Mouse (Mus musculus) hindbrain, embryonic 16.5 days (tissue): ENCODE data around the gene Abcc10. TPM values are rescaled to one million over a fixed set of nuclear protein-coding genes. Genes with fewer than 3 reads are reported as not detected.

Experiments used
- ATAC-seq: fragments of 200-750 bp; cut with Nextera tagmentation; 2 replicates; pipeline ENCODE4 v1.8.0; 2017; ENCODE audit warnings: moderate TSS enrichment, moderate library complexity
- H3K27ac ChIP-seq: fragments of 300-500 bp; sonication (generic); 2 replicates; pipeline ENCODE4 v1.5.1; 2014; ENCODE audit warnings: low read depth, mild to moderate bottlenecking, control low read depth, low read length, moderate library complexity
- H3K27me3 ChIP-seq: fragments of 300-500 bp; sonication (generic); replicated peaks from 2 replicates; pipeline ENCODE4 v1.6.1; 2014; ENCODE audit warnings: low read length; ENCODE audit not compliant: control insufficient read depth, insufficient read depth
- H3K36me3 ChIP-seq: fragments of 300-500 bp; sonication (generic); 2 replicates; pipeline ENCODE4 v1.6.1; 2014; ENCODE audit warnings: mild to moderate bottlenecking, low read length, moderate library complexity, mixed read lengths; ENCODE audit not compliant: control insufficient read depth, insufficient read depth
- H3K4me1 ChIP-seq: fragments of 300-500 bp; sonication (generic); 2 replicates; pipeline ENCODE4 v1.6.1; 2014; ENCODE audit warnings: low read depth, low read length; ENCODE audit not compliant: control insufficient read depth, insufficient read depth
- H3K4me2 ChIP-seq: fragments of 300-500 bp; sonication (generic); 2 replicates; pipeline ENCODE4 v1.6.1; 2014; ENCODE audit warnings: mild to moderate bottlenecking, low read length, control low read depth, moderate library complexity
- H3K4me3 ChIP-seq: fragments of 300-500 bp; sonication (generic); 2 replicates; pipeline ENCODE4 v1.5.1; 2014; ENCODE audit warnings: mild to moderate bottlenecking, low read length, control low read depth, moderate library complexity
- H3K9ac ChIP-seq: fragments of 300-500 bp; sonication (generic); 2 replicates; pipeline ENCODE4 v1.6.1; 2014; ENCODE audit warnings: low read depth, mild to moderate bottlenecking, control low read depth, low read length, moderate library complexity
- H3K9me3 ChIP-seq: fragments of 300-500 bp; sonication (generic); 2 replicates; pipeline ENCODE4 v1.6.1; 2014; ENCODE audit warnings: mild to moderate bottlenecking, low read length, moderate library complexity; ENCODE audit not compliant: control insufficient read depth
- WGBS: fragments of 180-500 bp; shearing (Covaris S2); extraction: QIAGEN DNeasy Blood & Tissue Kit; methylation state at CpG from one replicate; pipeline ENCODE4 v1.1.7; 2014; 5-methylcytosine and 5-hydroxymethylcytosine counted together
- polyA plus RNA-seq: library from polyadenylated mRNA; unstranded; fragments of >200 nt; fragmentation: Nextera tagmentation; extraction: Ambion mirVana; gene quantifications from 2 replicates; pipeline ENCODE4 v1.2.1, GENCODE M21; 2015

Abcc10 gene
- polyA plus RNA-seq, 1 experiment from 2014 or later: 9.3 TPM

DNA sequence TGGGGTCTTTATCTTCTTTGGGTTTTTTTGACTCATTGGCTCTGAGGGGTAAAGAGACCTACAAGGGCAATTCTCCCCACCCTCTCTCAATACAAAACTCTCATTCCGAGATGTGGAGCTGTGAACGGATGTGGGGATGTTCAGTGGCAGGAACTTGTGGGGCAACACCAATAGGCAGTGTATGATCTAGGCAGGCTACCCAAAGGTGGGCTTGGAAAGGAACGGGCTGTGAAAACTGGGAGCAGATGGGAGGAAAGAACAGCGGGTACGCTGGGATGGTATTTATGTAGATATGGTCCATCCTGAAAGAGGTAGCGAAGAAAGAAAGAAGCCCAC, 31.2 kb downstream of the Abcc10 start:
- H3K9me3 ChIP-seq: no peaks in the 10 kb centered on the region
- peaks cover 7% of the 10 kb centered on the region for H3K4me1 ChIP-seq
- H3K4me3 ChIP-seq: peak overlapping the region; percentile 87
- peaks cover 16% of the 10 kb centered on the region for H3K27me3 ChIP-seq
- peak overlapping the region; percentile 88 for H3K27ac ChIP-seq
- no peak for ATAC-seq
- H3K9ac ChIP-seq: peak overlapping the region; percentile 93
- H3K36me3 ChIP-seq: peaks cover 2% of the 10 kb centered on the region; the same call in 1 of the 2 replicates
- peak overlapping the region; percentile 92 for H3K4me2 ChIP-seq
- WGBS: 7% methylated on average over 6 of the region's 6 CpGs

GRCm38 (mm10) chr17:46296601-46297000, 31.6 kb downstream of the Abcc10 start:
- peak overlapping the region; percentile 93 for H3K9ac ChIP-seq
- H3K4me2 ChIP-seq: peak overlapping the region; percentile 92
- no peaks in the 10 kb centered on the region for H3K9me3 ChIP-seq
- H3K27me3 ChIP-seq: peaks cover 16% of the 10 kb centered on the region
- no peak overlapping the region for H3K27ac ChIP-seq
- 47% methylated on average over 6 of the region's 6 CpGs for WGBS
- peaks cover 1% of the 10 kb centered on the region; the same call in 1 of the 2 replicates for H3K36me3 ChIP-seq
- H3K4me1 ChIP-seq: peaks cover 7% of the 10 kb centered on the region
- no peak for ATAC-seq
- peak overlapping the region; percentile 87 for H3K4me3 ChIP-seq

DNA sequence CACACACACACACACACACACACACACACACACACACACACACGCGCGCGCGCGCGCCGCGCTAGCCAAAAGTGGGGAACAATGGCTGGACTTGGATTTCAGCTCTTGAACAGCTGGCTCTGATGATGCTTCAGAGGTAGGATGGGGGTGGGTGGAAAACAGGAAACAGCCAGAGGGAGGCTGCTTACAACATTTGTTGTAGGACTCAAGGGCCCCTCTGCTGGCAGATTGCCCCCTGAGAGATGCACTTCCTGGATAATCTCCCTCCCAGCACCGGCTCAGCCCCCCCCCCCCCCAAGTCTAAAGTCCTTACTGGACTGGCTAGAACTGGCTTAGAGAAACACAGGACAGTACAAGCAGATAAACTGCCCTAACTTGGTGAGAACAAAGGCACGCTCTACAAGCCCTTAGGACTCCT, 40.5 kb downstream of the Abcc10 start:
- Histone ChIP-seq H3K4me3 (no peak overlapping the region), H3K36me3 (no peaks in the 10 kb centered on the region), H3K4me2 (no peak overlapping the region), H3K4me1 (peaks cover 3% of the 10 kb centered on the region), H3K9me3 (no peaks in the 10 kb centered on the region), H3K27me3 (no peaks in the 10 kb centered on the region; the same call in 1 of the 2 replicates), H3K9ac (peak overlapping the region; percentile 9; the same call in 1 of the 2 replicates), H3K27ac (no peak overlapping the region)
- 59% methylated on average over 11 of the region's 11 CpGs for WGBS
- no peak; the same call in 1 of the 2 replicates for ATAC-seq

DNA sequence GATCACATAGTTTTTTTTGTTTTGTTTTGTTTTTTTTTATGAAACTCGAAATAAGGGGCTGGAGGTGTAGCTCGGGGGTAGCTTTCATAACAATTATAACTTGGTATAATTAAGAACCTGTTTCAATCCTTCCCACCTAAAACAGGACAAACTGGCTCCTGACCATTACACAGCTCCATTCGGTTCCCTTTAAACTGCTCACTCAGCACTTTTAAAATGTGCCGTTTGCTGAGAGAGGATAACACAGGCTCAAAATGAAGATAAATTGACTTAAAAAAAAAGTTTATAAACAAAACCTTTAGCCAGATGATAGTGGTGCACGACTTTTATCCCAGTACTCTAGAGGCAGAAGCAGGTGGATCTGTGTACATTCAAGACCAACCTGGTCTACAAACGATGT, 42.7 kb downstream of the Abcc10 start:
- Histone ChIP-seq H3K27ac (no peak overlapping the region), H3K9me3 (no peaks in the 10 kb centered on the region), H3K9ac (no peak overlapping the region), H3K36me3 (no peaks in the 10 kb centered on the region), H3K4me1 (peaks cover 15% of the 10 kb centered on the region), H3K4me3 (no peak overlapping the region), H3K4me2 (no peak overlapping the region), H3K27me3 (no peaks in the 10 kb centered on the region; the same call in 1 of the 2 replicates)
- WGBS: 74% methylated on average over 6 of the region's 6 CpGs
- no peak for ATAC-seq

DNA sequence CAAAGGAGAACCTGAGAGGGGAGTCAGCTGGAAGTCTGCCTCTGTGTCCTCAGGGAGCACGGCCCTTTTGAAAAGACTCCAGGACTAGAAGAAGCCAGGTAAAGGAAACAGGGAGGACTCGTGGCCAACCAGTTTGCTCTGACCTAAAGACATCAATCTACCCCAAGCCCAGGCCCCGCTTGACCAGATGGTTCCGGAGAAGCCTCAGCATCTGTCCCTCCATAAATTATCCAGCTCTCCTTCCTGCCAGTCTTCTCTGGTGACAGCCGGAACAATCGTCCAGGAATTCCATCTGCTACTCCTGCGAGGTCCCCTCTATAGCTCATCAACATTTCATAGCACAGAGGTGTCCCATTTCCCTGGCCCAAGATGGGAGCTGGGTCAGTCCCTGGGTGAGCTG, 43.5 kb downstream of the Abcc10 start:
- Histone ChIP-seq H3K4me1 (peaks cover 15% of the 10 kb centered on the region), H3K27me3 (no peaks in the 10 kb centered on the region; the same call in 1 of the 2 replicates), H3K36me3 (no peaks in the 10 kb centered on the region), H3K27ac (no peak overlapping the region), H3K4me3 (no peak overlapping the region), H3K9ac (no peak overlapping the region), H3K4me2 (no peak overlapping the region), H3K9me3 (no peaks in the 10 kb centered on the region)
- 38% methylated on average over 7 of the region's 7 CpGs for WGBS
- ATAC-seq: no peak

DNA sequence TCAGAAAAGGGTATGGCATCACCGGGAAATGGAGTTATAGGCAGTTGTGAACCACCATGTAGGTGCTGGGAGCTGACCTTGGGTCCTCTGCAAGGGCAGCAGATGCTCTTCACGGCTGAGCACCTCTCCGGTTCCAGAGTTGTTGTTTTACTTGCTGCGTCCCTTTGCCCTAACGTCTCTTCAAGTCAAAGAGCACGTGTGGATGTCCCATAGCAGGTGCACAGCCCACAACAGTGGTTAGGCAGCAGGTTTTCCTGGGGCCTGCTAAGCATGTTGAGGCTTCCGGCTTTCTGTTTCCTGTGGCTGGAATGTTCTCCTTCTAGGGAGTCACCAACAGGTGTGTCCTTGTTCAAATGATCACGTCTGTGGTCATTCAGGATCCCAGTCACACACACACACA, 44.2 kb downstream of the Abcc10 start:
- Histone ChIP-seq H3K4me2 (no peak overlapping the region), H3K27ac (no peak overlapping the region), H3K27me3 (no peaks in the 10 kb centered on the region; the same call in 1 of the 2 replicates), H3K4me1 (peaks cover 15% of the 10 kb centered on the region), H3K4me3 (no peak overlapping the region), H3K9me3 (no peaks in the 10 kb centered on the region), H3K36me3 (peaks cover 2% of the 10 kb centered on the region; the same call in 1 of the 2 replicates), H3K9ac (no peak overlapping the region)
- no peak for ATAC-seq
- 86% methylated on average over 8 of the region's 8 CpGs for WGBS

- no peak overlapping the region; the same call in 1 of the 2 replicates for H3K27ac ChIP-seq
- peaks cover 2% of the 10 kb centered on the region; the same call in 1 of the 2 replicates for H3K36me3 ChIP-seq
- 22% methylated on average over 9 of the region's 9 CpGs for WGBS
- peak overlapping the region; percentile 67 for H3K9ac ChIP-seq
- H3K4me3 ChIP-seq: peak overlapping the region; percentile 60
- peaks cover 15% of the 10 kb centered on the region for H3K4me1 ChIP-seq
- H3K27me3 ChIP-seq: no peaks in the 10 kb centered on the region; the same call in 1 of the 2 replicates
- no peak; the same call in 1 of the 2 replicates for ATAC-seq
- H3K9me3 ChIP-seq: no peaks in the 10 kb centered on the region
- H3K4me2 ChIP-seq: peak overlapping the region; percentile 96
Observed at GRCm38 (mm10) chr17:46283140-46283539, 45.0 kb downstream of the Abcc10 start.

DNA sequence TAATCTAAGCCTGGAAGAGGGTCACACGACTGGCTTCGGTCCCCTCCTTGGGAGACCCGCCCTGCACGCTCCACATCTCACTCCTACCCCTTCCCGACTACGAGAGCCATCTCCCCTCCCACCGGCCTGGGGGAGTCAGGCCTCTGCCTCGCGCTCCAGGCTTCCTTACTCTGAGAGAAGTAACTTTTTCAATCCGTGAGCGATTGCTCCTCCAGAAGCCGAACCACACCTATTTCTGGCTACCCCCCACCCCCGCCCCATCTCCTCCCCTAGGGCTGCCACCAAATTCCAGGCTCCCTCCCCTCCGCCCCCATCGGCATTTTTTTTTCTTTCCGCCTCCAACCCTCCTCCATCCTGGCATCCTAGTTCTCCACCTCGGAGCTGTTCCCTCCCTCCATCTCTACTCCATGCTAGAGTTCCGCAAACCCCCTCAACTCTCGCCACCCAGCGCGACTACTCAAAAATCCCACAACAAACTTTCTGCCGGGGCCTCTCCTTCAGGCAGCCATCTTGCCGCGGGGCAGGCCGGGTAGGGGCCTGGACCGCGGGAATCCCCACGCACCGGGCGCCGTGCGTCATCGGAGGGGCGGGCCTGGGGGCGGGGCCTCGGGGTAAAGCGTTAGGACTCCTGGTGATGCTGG, 45.5 kb downstream of the Abcc10 start, which contains the start of gene Tjap1:
Gene Tjap1 (minus strand): TSS at position 544 of the 641 bp plus-strand sequence.
- Histone ChIP-seq H3K36me3 (peaks cover 2% of the 10 kb centered on the region; the same call in 1 of the 2 replicates), H3K4me3 (peak within 1 kb of the TSS; percentile 60), H3K27ac (peak within 1 kb of the TSS; percentile 56), H3K9me3 (no peaks in the 10 kb centered on the region), H3K4me1 (peaks cover 15% of the 10 kb centered on the region), H3K9ac (peak within 1 kb of the TSS; percentile 67), H3K27me3 (no peaks in the 10 kb centered on the region; the same call in 1 of the 2 replicates), H3K4me2 (peak within 1 kb of the TSS; percentile 96)
- WGBS: under 1% methylated on average over 37 of the region's 37 CpGs
- ATAC-seq: peak; percentile 98

GRCm38 (mm10) chr17:46278011-46278765, 50.0 kb downstream of the Abcc10 start:
- H3K36me3 ChIP-seq: peaks cover 2% of the 10 kb centered on the region; the same call in 1 of the 2 replicates
- no peak overlapping the region for H3K9ac ChIP-seq
- no peak overlapping the region for H3K27ac ChIP-seq
- no peak overlapping the region for H3K4me3 ChIP-seq
- no peaks in the 10 kb centered on the region for H3K9me3 ChIP-seq
- ATAC-seq: no peak
- no peaks in the 10 kb centered on the region for H3K27me3 ChIP-seq
- H3K4me1 ChIP-seq: peaks cover 13% of the 10 kb centered on the region
- no peak overlapping the region for H3K4me2 ChIP-seq
- WGBS: 92% methylated on average over 12 of the region's 12 CpGs
